9 mouse cellular contexts compared by ENCODE assay signal in the genomic region with DNA sequence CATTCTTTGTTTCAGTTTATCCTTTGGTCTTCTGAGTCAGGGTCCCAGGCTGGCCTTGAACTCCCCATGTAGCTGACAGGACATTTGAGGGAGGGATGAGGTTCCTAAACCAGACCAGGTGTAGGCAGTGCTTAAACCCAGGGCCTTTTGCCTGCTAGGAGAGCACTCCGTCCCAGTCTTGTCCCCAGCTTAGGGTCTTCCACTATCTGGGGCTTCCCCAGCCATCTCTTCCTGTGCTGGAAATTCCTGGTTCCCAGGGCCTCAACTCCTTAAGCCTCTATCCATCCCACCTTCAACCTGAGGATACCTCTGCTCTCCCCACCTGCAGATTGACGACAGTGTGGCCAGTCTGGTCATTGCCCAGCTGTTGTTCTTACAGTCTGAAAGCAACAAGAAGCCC. TPM values are rescaled to one million over a fixed set of nuclear protein-coding genes. Genes with fewer than 3 reads are reported as not detected.
DNase-seq lines count a peak whose midpoint lies in the region; ATAC-seq and TF ChIP-seq lines count a peak whose summit lies in the region.
"Had no signal": no experiment of that assay in that cellular context is flagged by ENCODE, and none has a peak within 500 bp of the region (broad histone marks: within the 10 kb centered on the region; RNA-seq: fewer than 3 reads in every experiment).

No protein-coding gene starts in this region.

- H3K4me3 ChIP-seq in limb, embryonic 14.5 days (replicated peaks; ENCODE audit: low read length) = peak overlapping the region; percentile 91
- H3K4me3 ChIP-seq in stomach, postnatal 0 days (ENCODE audit: low read depth, low read length) = peak overlapping the region; percentile 66

- no peaks in the 10 kb centered on the region for H3K9me3 ChIP-seq in limb, embryonic 14.5 days (ENCODE audit: control insufficient read depth, low read length)
- H3K9me3 ChIP-seq in stomach, postnatal 0 days (ENCODE audit: control insufficient read depth, low read length) = no peaks in the 10 kb centered on the region

- TF ChIP-seq CTCF in stomach, postnatal 0 days (IDR thresholded peaks at IDR 0.05; ENCODE audit: low read depth) = no peak

- no peak overlapping the region for H3K27ac ChIP-seq in limb, embryonic 14.5 days (replicated peaks; ENCODE audit: low read depth, low read length)
- H3K27ac ChIP-seq in stomach, postnatal 0 days (replicated peaks) = no peak overlapping the region

- no peak for TF ChIP-seq POLR2A in limb, embryonic 14.5 days (IDR thresholded peaks at IDR 0.05; ENCODE audit: borderline replicate concordance, extremely low read depth, insufficient read depth, insufficient read length)

- DNase-seq in heart, adult 11 months = peak; percentile 88
- DNase-seq in heart, postnatal 4 days = no peak
- peak; percentile 11 for DNase-seq in urinary bladder, adult 2 months (ENCODE audit: low spot score)
- DNase-seq in urinary bladder, postnatal 36 days (ENCODE audit: low spot score in 2 of 2) = no peak
- DNase-seq in limb, embryonic 14.5 days (ENCODE audit: low spot score) = no peak
- no peak for DNase-seq in stomach, postnatal 0 days (ENCODE audit: low spot score)
- DNase-seq in layer of hippocampus, adult 9-11 months = no peak
- no peak for DNase-seq in layer of hippocampus, adult 8-10 months (ENCODE audit: low spot score in 2 of 2)

- H3K36me3 ChIP-seq in limb, embryonic 14.5 days (ENCODE audit: control insufficient read depth, insufficient read depth, low read length) = peaks cover 42% of the 10 kb centered on the region
- peaks cover 17% of the 10 kb centered on the region; the same call in 1 of the 2 replicates for H3K36me3 ChIP-seq in stomach, postnatal 0 days (ENCODE audit: control insufficient read depth, insufficient read depth, low read length)

- TF ChIP-seq EP300 in stomach, postnatal 0 days (optimal IDR thresholded peaks at IDR 0.05) = no peak

- WGBS in limb, embryonic 14.5 days = 71% methylated on average over 2 of the region's 2 CpGs
- WGBS in stomach, postnatal 0 days = 68% methylated on average over 2 of the region's 2 CpGs

- peaks cover 5% of the 10 kb centered on the region; the same call in 1 of the 2 replicates for H3K4me1 ChIP-seq in limb, embryonic 14.5 days (ENCODE audit: control insufficient read depth, insufficient read depth, low read length)
- no peaks in the 10 kb centered on the region; the same call in 1 of the 2 replicates for H3K4me1 ChIP-seq in stomach, postnatal 0 days (replicated peaks; ENCODE audit: control insufficient read depth, insufficient read depth)

- peak overlapping the region; percentile 87 for H3K9ac ChIP-seq in limb, embryonic 14.5 days (ENCODE audit: low read depth, low read length, severe bottlenecking)
- peak overlapping the region; percentile 74 for H3K9ac ChIP-seq in stomach, postnatal 0 days (ENCODE audit: low read length)

- no peaks in the 10 kb centered on the region for H3K27me3 ChIP-seq in limb, embryonic 14.5 days (ENCODE audit: control insufficient read depth, insufficient read depth, low read length)
- H3K27me3 ChIP-seq in stomach, postnatal 0 days (ENCODE audit: control insufficient read depth, insufficient read depth, low read length) = no peaks in the 10 kb centered on the region

- no peak for ATAC-seq in limb, embryonic 14.5 days (ENCODE audit: low FRiP score, low read depth)
- ATAC-seq in stomach, postnatal 0 days (ENCODE audit: low FRiP score, low TSS enrichment) = no peak

- peak overlapping the region; percentile 86 for H3K4me2 ChIP-seq in limb, embryonic 14.5 days (replicated peaks; ENCODE audit: low read depth, low read length, severe bottlenecking)
- H3K4me2 ChIP-seq in stomach, postnatal 0 days (replicated peaks; ENCODE audit: low read depth) = peak overlapping the region; percentile 83

RNA-seq across cellular contexts. Expression of gene Clpp, which starts 0.9 kb away (rescaled TPM):
- 10 to 100 TPM; 55.1 to 60.7 TPM for total RNA-seq in heart, postnatal 4 days (2021)
- 93.9 and 105 TPM in 2 replicates for polyA plus RNA-seq in urinary bladder, adult 2 months (2012; rRNA removed)
- polyA plus RNA-seq in limb, embryonic 14.5 days (2012; rRNA removed) = 139 and 177 TPM in 2 replicates
- polyA plus RNA-seq in limb, embryonic 14.5 days (2014; fragmentation: Nextera tagmentation; extraction: Ambion mirVana) = 150 and 155 TPM in 2 replicates
- 87.0 and 88.6 TPM in 2 replicates for polyA plus RNA-seq in stomach, postnatal 0 days (2015; fragmentation: Nextera tagmentation; extraction: Ambion mirVana)
- total RNA-seq in layer of hippocampus, adult 8-10 months (2022) = 10 to 100 TPM; 60.9 to 70.6 (median 66.6) TPM

RNA-seq across cellular contexts. Expression of gene Alkbh7, which starts 6.2 kb away (rescaled TPM):
- 10 to 100 TPM; 42.3 to 49.3 TPM for total RNA-seq in heart, postnatal 4 days (2021)
- 18.1 and 20.6 TPM in 2 replicates for polyA plus RNA-seq in urinary bladder, adult 2 months (2012; rRNA removed)
- polyA plus RNA-seq in limb, embryonic 14.5 days (2012; rRNA removed) = 25.1 and 33.9 TPM in 2 replicates
- 40.6 and 41.8 TPM in 2 replicates for polyA plus RNA-seq in limb, embryonic 14.5 days (2014; fragmentation: Nextera tagmentation; extraction: Ambion mirVana)
- polyA plus RNA-seq in stomach, postnatal 0 days (2015; fragmentation: Nextera tagmentation; extraction: Ambion mirVana) = 28.7 and 32.5 TPM in 2 replicates
- total RNA-seq in layer of hippocampus, adult 8-10 months (2022) = 10 to 100 TPM; 24.3 to 29.5 (median 25.4) TPM

RNA-seq across cellular contexts. Expression of gene Pspn, which starts 8.9 kb away (rescaled TPM):
- total RNA-seq in heart, postnatal 4 days (2021) = not detected
- not detected in 2 replicates for polyA plus RNA-seq in urinary bladder, adult 2 months (2012; rRNA removed)
- polyA plus RNA-seq in limb, embryonic 14.5 days (2012; rRNA removed) = not detected in 2 replicates
- not detected in 2 replicates for polyA plus RNA-seq in limb, embryonic 14.5 days (2014; fragmentation: Nextera tagmentation; extraction: Ambion mirVana)
- not detected in 2 replicates for polyA plus RNA-seq in stomach, postnatal 0 days (2015; fragmentation: Nextera tagmentation; extraction: Ambion mirVana)
- total RNA-seq in layer of hippocampus, adult 8-10 months (2022) = under 1 TPM in 1 of 4 experiments, not detected in 3; 0.82 TPM
- polyA plus RNA-seq: gonadal fat pad, adult 2 months had no signal

RNA-seq across cellular contexts. Expression of gene Acer1, which starts 9.0 kb away (rescaled TPM):
- not detected for total RNA-seq in heart, postnatal 4 days (2021)
- polyA plus RNA-seq in urinary bladder, adult 2 months (2012; rRNA removed) = 0.12 and 0.17 TPM in 2 replicates
- 1.0 and 1.5 TPM in 2 replicates for polyA plus RNA-seq in limb, embryonic 14.5 days (2012; rRNA removed)
- 1.4 and 5.6 TPM in 2 replicates for polyA plus RNA-seq in limb, embryonic 14.5 days (2014; fragmentation: Nextera tagmentation; extraction: Ambion mirVana)
- 13.5 and 15.8 TPM in 2 replicates for polyA plus RNA-seq in stomach, postnatal 0 days (2015; fragmentation: Nextera tagmentation; extraction: Ambion mirVana)
- total RNA-seq in layer of hippocampus, adult 8-10 months (2022) = not detected
- polyA plus RNA-seq: gonadal fat pad, adult 2 months had no signal

RNA-seq across cellular contexts. Expression of gene Gtf2f1, which starts 20.1 kb away (rescaled TPM):
- total RNA-seq in heart, postnatal 4 days (2021) = 10 to 100 TPM; 36.0 to 36.9 TPM
- 41.2 and 47.4 TPM in 2 replicates for polyA plus RNA-seq in urinary bladder, adult 2 months (2012; rRNA removed)
- polyA plus RNA-seq in limb, embryonic 14.5 days (2012; rRNA removed) = 37.4 and 68.5 TPM in 2 replicates
- polyA plus RNA-seq in limb, embryonic 14.5 days (2014; fragmentation: Nextera tagmentation; extraction: Ambion mirVana) = 54.1 and 60.1 TPM in 2 replicates
- 36.9 and 37.3 TPM in 2 replicates for polyA plus RNA-seq in stomach, postnatal 0 days (2015; fragmentation: Nextera tagmentation; extraction: Ambion mirVana)
- 10 to 100 TPM; 57.0 to 64.0 (median 61.5) TPM for total RNA-seq in layer of hippocampus, adult 8-10 months (2022)

Comparison
In these comparisons a context has a peak if more than half of its experiments do, and no peak if none do; other contexts are left out.
1. DNase-seq: peak in heart, adult 11 months (single experiment) and urinary bladder, adult 2 months (single experiment); none in heart, postnatal 4 days (single experiment), urinary bladder, postnatal 36 days (0 of 2), limb, embryonic 14.5 days (single experiment), stomach, postnatal 0 days (single experiment), layer of hippocampus, adult 9-11 months (single experiment) and layer of hippocampus, adult 8-10 months (0 of 2).